Mouse (Mus musculus): Measurements from ENCODE around the gene Gm4340. TPM values are rescaled to one million over a fixed set of nuclear protein-coding genes. Genes with fewer than 3 reads are reported as not detected.
"Not testable (repeated sequence)": the region's sequence is repeated elsewhere in the genome, so short reads cannot be mapped to it uniquely, and the experiment has no call there.

Gene Gm4340
- polyA plus RNA-seq (2016; fragmentation: Nextera tagmentation; extraction: Ambion mirVana), result not detected in 2 replicates

DNA sequence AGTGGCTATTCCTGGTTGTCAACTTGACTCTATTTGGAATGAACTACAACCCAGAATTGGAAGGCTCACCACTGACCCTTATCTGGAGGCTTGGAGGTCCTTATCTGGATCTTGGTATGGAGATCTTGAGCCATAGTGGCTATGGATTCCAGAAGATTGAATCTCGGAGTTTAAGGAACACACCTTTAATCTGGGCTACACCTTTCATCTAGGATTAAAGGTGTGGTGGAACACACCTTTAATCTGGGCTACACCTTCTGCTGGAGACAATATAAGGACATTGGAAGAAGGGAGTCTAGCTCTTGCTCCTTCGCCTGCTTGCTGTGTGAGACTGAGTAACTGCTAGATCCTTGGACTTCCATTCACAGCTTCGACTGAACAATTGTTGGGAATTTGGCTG lies at the start of gene Gm4340:
Gm4340 (plus strand) TSS at position 301 of the 400 bp plus-strand sequence.
- no CpG with 5 or more reads among the region's 3 CpGs for WGBS
- not testable (repeated sequence) for H3K9me3 ChIP-seq; H3K4me2 ChIP-seq (replicated peaks); H3K4me3 ChIP-seq; H3K4me1 ChIP-seq; H3K27me3 ChIP-seq; H3K36me3 ChIP-seq; ATAC-seq (ENCODE audit: insufficient number of reproducible peaks, insufficient read depth, low FRiP score, low TSS enrichment); H3K9ac ChIP-seq; H3K27ac ChIP-seq

GRCm38 (mm10) chr10:104151197-104151596 lies 42.6 kb upstream of the Gm4340 start, which contains the start of gene Gm6763:
TSS of gene Gm6763 (plus strand) at chr10:104151497.
- H3K4me1 ChIP-seq; H3K36me3 ChIP-seq; H3K4me3 ChIP-seq; ATAC-seq (ENCODE audit: insufficient number of reproducible peaks, insufficient read depth, low FRiP score, low TSS enrichment); H3K4me2 ChIP-seq (replicated peaks); H3K27ac ChIP-seq; H3K9ac ChIP-seq; H3K27me3 ChIP-seq; H3K9me3 ChIP-seq: not testable (repeated sequence)
- WGBS, result no CpG with 5 or more reads among the region's 3 CpGs

DNA sequence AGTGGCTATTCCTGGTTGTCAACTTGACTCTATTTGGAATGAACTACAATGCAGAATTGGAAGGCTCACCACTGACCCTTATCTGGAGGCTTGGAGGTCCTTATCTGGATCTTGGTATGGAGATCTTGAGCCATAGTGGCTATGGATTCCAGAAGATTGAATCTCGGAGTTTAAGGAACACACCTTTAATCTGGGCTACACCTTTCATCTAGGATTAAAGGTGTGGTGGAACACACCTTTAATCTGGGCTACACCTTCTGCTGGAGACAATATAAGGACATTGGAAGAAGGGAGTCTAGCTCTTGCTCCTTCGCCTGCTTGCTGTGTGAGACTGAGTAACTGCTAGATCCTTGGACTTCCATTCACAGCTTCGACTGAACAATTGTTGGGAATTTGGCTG lies 34.1 kb upstream of the Gm4340 start, which contains the start of gene Gm8764:
Gm8764 (plus strand) TSS at position 301 of the 400 bp plus-strand sequence.
- H3K36me3 ChIP-seq; H3K4me2 ChIP-seq (replicated peaks); H3K27me3 ChIP-seq; H3K9ac ChIP-seq; H3K4me3 ChIP-seq; H3K27ac ChIP-seq; ATAC-seq (ENCODE audit: insufficient number of reproducible peaks, insufficient read depth, low FRiP score, low TSS enrichment); H3K4me1 ChIP-seq; H3K9me3 ChIP-seq: not testable (repeated sequence)
- WGBS, result no CpG with 5 or more reads among the region's 3 CpGs

DNA sequence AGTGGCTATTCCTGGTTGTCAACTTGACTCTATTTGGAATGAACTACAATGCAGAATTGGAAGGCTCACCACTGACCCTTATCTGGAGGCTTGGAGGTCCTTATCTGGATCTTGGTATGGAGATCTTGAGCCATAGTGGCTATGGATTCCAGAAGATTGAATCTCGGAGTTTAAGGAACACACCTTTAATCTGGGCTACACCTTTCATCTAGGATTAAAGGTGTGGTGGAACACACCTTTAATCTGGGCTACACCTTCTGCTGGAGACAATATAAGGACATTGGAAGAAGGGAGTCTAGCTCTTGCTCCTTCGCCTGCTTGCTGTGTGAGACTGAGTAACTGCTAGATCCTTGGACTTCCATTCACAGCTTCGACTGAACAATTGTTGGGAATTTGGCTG lies 25.6 kb upstream of the Gm4340 start, which contains the start of gene Gm21304:
Gm21304 (plus strand) TSS at position 301 of the 400 bp plus-strand sequence.
- no CpG with 5 or more reads among the region's 3 CpGs for WGBS
- not testable (repeated sequence) for H3K27me3 ChIP-seq; H3K9ac ChIP-seq; ATAC-seq (ENCODE audit: insufficient number of reproducible peaks, insufficient read depth, low FRiP score, low TSS enrichment); H3K4me2 ChIP-seq (replicated peaks); H3K9me3 ChIP-seq; H3K4me3 ChIP-seq; H3K4me1 ChIP-seq; H3K27ac ChIP-seq; H3K36me3 ChIP-seq

DNA sequence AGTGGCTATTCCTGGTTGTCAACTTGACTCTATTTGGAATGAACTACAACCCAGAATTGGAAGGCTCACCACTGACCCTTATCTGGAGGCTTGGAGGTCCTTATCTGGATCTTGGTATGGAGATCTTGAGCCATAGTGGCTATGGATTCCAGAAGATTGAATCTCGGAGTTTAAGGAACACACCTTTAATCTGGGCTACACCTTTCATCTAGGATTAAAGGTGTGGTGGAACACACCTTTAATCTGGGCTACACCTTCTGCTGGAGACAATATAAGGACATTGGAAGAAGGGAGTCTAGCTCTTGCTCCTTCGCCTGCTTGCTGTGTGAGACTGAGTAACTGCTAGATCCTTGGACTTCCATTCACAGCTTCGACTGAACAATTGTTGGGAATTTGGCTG lies 17.1 kb upstream of the Gm4340 start, which contains the start of gene Gm21312:
Gm21312 (plus strand) TSS at position 301 of the 400 bp plus-strand sequence.
- H3K4me2 ChIP-seq (replicated peaks); H3K27me3 ChIP-seq; H3K4me1 ChIP-seq; H3K9me3 ChIP-seq; H3K27ac ChIP-seq; H3K9ac ChIP-seq; H3K4me3 ChIP-seq; ATAC-seq (ENCODE audit: insufficient number of reproducible peaks, insufficient read depth, low FRiP score, low TSS enrichment); H3K36me3 ChIP-seq: not testable (repeated sequence)
- no CpG with 5 or more reads among the region's 3 CpGs for WGBS

DNA sequence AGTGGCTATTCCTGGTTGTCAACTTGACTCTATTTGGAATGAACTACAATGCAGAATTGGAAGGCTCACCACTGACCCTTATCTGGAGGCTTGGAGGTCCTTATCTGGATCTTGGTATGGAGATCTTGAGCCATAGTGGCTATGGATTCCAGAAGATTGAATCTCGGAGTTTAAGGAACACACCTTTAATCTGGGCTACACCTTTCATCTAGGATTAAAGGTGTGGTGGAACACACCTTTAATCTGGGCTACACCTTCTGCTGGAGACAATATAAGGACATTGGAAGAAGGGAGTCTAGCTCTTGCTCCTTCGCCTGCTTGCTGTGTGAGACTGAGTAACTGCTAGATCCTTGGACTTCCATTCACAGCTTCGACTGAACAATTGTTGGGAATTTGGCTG lies 8.6 kb upstream of the Gm4340 start, which contains the start of gene Gm20765:
Gm20765 (plus strand) TSS at position 301 of the 400 bp plus-strand sequence.
- H3K4me3 ChIP-seq; H3K4me1 ChIP-seq; H3K9me3 ChIP-seq; H3K9ac ChIP-seq; H3K27ac ChIP-seq; H3K4me2 ChIP-seq (replicated peaks); ATAC-seq (ENCODE audit: insufficient number of reproducible peaks, insufficient read depth, low FRiP score, low TSS enrichment); H3K27me3 ChIP-seq; H3K36me3 ChIP-seq: not testable (repeated sequence)
- WGBS, result no CpG with 5 or more reads among the region's 3 CpGs

DNA sequence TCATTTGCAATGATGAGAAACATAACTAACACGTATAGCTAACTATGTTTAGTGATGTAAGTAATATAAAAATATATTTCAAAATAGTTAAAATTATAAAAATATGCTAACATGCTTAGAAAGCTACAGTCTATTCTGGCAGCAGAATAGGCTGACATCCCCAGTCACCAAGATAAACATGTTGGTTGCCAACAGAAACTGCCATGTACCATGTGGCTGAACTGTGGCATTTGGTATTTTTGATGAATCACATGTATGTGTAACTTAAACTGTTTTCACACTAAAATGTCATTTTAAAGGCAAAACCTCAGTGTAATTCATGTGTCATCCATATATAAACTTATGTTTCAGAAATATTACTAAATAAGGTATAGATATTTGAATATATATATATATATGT lies 15.8 kb downstream of the Gm4340 start:
- ATAC-seq (ENCODE audit: insufficient number of reproducible peaks, insufficient read depth, low FRiP score, low TSS enrichment), result no peak
- Histone ChIP-seq H3K27ac (no peak overlapping the region), H3K4me1 (no peaks in the 10 kb centered on the region), H3K4me2 (replicated peaks) (no peak overlapping the region), H3K36me3 (no peaks in the 10 kb centered on the region), H3K9me3 (no peaks in the 10 kb centered on the region), H3K4me3 (no peak overlapping the region), H3K27me3 (no peaks in the 10 kb centered on the region), H3K9ac (no peak overlapping the region)
- 82% methylated on average over 1 of the region's 1 CpGs for WGBS

- H3K4me2 ChIP-seq (replicated peaks), result no peak overlapping the region
- H3K9me3 ChIP-seq, result no peaks in the 10 kb centered on the region
- H3K36me3 ChIP-seq, result no peaks in the 10 kb centered on the region
- ATAC-seq (ENCODE audit: insufficient number of reproducible peaks, insufficient read depth, low FRiP score, low TSS enrichment), result no peak
- H3K9ac ChIP-seq, result no peak overlapping the region
- H3K4me1 ChIP-seq, result no peaks in the 10 kb centered on the region
- WGBS, result 70% methylated on average over 3 of the region's 3 CpGs
- H3K4me3 ChIP-seq, result no peak overlapping the region
- H3K27me3 ChIP-seq, result no peaks in the 10 kb centered on the region
- no peak overlapping the region for H3K27ac ChIP-seq
These were observed 16.6 kb downstream of the Gm4340 start for GRCm38 (mm10) chr10:104210268-104210990.

GRCm38 (mm10) chr10:104214527-104214926 lies 20.7 kb downstream of the Gm4340 start:
- Histone ChIP-seq H3K36me3 (no peaks in the 10 kb centered on the region), H3K4me3 (no peak overlapping the region), H3K4me1 (no peaks in the 10 kb centered on the region), H3K4me2 (replicated peaks) (no peak overlapping the region), H3K9ac (no peak overlapping the region), H3K9me3 (no peaks in the 10 kb centered on the region), H3K27me3 (no peaks in the 10 kb centered on the region), H3K27ac (no peak overlapping the region)
- no peak for ATAC-seq (ENCODE audit: insufficient number of reproducible peaks, insufficient read depth, low FRiP score, low TSS enrichment)
- 91% methylated on average over 5 of the region's 5 CpGs for WGBS

DNA sequence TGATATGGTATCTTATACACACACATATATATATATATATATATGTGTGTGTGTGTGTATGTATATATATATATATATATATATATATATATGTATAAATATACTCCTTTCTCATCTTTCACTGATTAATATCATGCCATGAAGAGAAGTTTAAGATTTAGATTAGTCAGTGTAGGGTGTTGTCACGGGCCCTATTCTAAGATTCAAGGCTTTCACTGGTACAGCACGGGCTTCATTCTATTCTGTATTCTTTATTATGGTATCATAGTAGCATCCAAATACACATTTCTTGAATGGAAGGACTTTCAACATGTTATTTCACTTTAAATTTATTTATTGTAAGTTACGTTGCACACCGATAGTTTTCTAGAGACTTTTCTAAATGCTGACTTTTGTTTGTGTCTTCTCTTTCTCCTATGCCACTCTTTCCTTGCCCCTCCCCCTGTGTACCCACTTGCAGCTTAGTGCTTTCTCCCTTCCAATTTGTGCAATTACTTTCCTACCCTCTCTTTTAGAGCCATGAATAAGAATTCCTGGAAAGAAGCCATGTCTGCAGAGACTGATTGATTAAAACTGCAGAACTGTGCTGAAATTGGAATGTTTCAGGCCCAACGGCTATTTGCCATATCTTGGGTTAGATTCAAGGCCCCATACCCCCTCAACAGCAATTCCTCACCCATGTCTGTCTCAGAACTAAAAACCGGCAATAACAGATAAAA lies 26.6 kb downstream of the Gm4340 start:
- no peak overlapping the region for H3K27ac ChIP-seq
- H3K36me3 ChIP-seq, result no peaks in the 10 kb centered on the region
- 85% methylated on average over 6 of the region's 6 CpGs for WGBS
- H3K9me3 ChIP-seq, result no peaks in the 10 kb centered on the region
- H3K4me1 ChIP-seq, result no peaks in the 10 kb centered on the region
- no peaks in the 10 kb centered on the region for H3K27me3 ChIP-seq
- H3K4me2 ChIP-seq (replicated peaks), result no peak overlapping the region
- H3K4me3 ChIP-seq, result no peak overlapping the region
- H3K9ac ChIP-seq, result no peak overlapping the region
- no peak for ATAC-seq (ENCODE audit: insufficient number of reproducible peaks, insufficient read depth, low FRiP score, low TSS enrichment)
